Mouse (Mus musculus): ENCODE data around the gene Prkcb.
A peak's percentile ranks its signal among the peaks of the same experiment; 100 is the strongest.

The Prkcb gene

DNA sequence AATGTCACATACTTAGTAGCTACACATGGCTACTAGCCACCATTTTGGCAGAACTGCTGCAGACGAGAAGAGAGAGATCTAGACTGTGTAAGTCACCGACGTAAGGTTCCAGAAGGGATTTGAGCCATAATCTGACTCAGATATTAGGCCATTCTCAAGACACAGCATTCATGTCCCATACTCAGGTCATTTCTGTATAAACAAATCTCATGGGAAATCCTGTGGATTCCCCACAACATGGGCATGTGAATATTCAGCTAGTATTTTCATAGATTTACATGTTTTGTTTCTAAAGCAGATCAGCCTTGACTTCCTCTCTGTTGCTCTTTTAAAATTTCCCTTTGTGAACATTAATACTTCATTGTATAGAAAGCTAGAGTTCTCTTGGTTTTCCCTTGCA, 39.4 kb downstream of the Prkcb start:
- DNase-seq, result no peak

DNA sequence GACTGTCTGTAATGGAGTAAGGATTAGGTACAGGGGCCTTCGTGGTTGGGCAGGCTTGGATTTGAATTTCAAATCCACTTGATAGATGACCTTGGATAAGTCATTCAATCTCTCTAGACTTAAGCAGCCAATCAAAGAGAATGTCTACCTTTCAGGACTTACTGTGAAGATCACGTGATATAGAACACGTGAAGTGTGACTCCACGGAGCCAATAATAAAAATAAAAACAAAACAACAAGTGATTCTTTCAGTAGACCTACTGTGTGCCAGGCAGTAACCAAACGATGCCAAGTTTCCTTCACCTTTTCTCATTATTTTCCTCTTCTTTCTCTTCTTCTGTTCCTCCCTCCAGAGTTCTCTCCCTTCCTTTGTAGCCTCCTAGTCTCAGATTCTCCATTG, 39.9 kb downstream of the Prkcb start:
- no peak for DNase-seq

DNA sequence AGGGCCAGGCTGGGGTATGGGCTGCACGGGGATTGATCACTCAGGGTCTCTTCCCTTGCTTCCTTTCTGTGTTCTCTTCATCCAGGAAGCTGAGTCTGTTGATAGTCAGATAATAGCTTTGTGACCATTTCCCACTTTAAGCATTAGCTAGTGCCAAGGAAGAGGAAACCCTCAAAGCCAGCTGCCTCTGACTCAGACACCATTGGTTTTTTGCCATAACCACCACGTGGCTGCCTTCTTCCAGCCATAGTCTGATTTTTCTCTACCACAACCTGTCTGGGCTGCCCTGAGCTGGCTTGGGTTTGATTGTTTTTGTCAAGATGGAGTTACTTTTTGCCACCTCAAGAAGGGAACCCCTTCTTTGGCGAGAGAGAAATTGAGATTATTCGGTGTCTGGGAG, 41.0 kb downstream of the Prkcb start:
- DNase-seq, result no peak

DNA sequence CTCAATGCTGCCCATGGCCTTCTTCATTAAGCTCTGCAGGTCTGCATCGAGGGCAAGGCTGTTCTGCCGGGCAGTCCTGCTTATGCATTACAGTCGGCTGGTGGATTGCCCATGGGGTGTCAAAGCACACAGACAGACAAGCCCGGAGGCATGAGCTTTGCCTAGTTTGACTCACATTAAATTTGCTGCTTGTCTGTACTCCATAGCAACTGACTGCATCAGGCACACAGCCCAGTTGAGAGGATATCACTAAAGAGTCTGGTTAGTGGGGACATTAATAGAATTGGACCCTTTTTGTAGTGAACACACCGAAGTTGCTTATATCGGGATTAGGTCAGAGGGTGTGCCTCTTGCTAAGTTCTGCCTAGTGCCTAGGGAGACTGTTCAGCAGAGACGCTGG, 45.1 kb downstream of the Prkcb start:
- DNase-seq, result no peak

DNA sequence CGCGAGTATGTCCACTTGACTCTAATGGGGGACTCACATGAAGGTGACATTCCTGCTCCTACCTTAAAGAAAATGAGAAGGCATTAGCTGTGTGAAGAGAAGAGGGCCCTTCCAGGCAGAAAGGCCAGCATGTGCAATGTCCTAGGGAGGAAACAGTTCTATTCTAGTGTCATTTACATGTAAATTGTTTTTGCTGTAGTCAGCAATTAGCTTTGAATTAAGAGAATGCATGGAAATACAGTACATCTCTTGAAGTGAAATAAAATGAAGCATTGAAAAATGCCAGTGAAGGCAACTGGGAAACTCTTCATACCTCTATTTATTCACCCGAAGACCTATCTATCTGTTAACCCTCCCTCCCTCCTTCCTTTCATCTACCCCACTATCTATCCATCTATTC, 48.8 kb downstream of the Prkcb start:
- no peak for DNase-seq

DNA sequence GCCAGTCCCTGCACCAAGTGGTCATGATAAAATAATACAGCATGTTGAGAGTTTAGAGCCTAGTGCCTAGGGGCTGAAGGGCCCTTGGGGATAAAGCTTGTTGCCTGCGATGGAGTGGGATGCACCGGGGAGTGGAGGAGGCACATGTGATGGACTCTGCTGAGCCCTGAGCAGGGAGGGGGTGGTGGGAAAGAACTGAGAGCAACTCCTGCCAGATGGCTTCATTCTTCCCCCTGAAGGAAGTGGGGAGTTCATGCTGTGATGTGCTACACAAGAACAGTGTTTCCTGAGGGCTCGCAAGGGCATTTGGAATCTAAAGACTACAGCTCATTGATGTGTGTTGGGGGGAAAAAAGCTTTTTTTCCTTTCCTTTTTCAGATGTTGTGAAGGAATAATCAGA, 49.5 kb downstream of the Prkcb start:
- no peak for DNase-seq

DNA sequence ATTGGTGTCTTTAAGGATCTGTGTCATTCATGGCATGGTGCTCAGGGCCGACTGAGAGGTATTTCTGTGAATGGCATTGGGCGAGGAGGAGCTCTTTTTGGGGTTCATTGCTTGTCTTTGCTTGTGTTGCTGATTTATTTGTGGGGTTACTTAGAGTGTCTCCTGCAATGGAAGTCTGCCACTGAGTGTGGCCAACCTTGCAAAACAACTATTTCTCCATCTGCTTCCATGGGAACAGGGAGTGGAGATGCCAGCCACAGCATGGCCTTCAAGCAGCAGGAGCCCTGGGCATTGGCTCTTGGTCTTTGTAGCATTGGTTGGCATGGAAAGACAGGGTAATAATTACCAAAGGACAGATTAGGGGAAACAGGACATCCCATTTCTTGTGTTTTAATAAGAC, 50.9 kb downstream of the Prkcb start:
- DNase-seq, result no peak

DNA sequence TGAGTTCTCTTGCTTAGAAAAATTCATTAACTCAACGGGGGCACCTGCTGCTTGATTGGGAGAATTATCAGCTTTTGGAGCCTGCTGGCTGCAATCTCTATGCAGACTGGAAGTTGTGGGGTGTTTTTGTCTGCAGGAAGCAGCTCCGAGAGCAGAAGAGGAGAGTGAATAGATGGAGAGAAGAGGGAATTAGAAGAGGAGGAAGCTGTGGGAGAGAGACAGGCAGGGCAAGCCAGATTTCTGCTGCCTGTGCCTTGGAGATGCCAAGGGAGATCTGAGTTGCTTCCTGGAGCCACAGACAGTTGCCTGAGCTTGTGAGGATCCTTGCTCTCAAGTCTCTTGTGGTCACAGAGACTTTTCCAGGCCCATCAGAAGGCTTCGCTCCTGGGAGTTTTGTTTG, 53.3 kb downstream of the Prkcb start:
- no peak for DNase-seq

DNA sequence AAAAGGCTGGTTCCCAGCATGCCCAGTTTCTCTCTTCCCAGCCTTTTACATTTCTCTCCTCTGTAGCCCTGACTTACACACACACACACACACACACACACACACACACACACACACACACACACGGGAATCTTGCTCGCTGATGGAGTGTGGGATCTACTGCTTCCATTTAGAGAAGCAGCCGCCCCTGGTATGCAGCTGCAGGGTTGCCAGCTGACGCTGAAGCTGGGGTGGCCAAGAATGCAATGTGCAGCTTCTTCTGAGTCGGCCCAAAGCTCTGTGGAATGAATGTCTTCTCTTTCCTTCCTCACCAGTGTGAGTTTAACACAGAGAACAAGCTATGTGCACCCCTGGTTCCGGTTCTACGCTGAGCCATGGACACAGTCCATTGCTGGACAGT, 56.1 kb downstream of the Prkcb start:
- DNase-seq, result no peak

DNA sequence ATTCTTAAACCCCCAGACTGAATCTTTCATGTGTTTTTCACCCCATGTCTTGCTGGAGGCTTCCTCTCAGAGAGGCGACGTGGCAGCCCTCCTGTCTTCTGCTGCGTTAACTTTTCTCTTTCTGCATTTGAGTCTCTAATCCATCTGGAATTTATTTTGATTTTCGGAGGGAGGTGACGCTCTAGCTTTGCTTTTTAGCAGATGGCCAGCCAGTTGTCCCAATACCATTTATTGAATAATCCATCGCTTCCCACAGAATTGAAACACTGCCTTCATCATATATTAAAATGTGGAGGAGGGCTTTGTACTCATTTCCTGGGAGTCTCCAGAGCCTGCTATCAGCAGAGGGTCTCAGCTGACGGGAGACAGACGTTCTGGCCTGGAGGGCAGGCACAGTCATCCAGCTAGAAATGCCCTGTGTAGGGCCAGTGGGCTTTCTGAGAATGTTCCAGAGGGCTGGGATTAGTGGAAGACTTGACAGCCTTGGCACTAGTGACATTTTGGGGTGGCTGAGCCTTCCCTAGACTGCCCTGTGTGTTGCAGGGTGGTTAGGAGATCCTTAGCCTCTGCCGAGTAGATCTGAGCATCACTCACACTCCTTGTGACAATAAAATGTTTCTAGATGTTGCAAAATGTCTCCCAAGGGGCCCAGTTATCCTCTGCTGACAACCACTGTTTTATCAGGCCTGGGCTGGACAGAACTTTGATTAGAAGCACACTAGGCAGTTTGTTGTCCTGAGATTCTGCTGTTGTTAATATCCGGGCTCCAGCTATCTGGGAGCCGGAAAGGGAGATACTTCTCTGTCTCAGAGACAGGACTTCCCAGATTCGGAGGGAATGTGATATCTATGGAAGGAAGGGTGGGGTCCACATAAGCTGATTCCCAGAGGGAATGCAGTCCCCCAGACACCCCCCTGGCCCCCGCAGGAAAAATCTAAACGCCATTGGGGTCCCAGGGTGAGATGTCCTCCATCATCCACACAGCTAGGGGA, 58.0 kb downstream of the Prkcb start:
- DNase-seq, result no peak

DNA sequence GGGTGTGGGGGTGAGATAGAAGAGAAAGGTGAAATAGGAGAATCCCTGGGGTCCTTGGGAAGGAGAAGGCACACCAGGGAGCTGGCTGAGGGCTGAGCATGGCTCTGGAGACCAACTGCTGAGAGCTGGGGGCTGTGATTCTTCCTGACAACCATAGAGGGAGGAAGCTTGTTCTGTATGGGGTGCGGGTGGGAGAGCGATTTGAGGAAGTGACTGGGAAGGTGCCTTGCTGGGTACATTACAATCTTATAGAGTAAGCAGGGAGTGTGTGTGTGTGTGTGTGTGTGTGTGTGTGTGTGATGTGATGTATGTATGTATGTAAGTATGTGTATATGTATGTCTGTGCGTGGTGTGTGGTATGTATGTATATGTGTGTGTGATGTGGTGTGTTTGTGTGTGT, 58.9 kb downstream of the Prkcb start:
- DNase-seq, result no peak

DNA sequence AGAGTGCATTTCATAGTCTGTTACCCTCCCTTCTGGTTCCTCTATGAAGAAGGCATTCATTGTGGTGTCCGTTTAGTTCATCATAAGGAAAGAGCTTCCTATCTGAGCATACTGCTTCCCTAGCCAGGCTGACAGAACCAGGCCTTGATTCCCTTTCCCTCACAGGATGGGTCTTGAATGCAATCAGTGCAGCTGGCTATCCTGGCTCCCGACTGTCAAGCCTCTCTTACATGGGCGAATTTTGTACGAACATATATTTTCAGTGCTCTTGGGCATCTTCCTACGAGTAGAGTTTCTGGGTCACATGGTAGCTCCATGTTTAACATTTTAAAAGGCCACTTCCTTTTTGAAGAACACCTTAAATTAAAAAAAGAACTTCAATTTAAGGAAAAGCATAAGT, 61.4 kb downstream of the Prkcb start:
- no peak for DNase-seq

DNA sequence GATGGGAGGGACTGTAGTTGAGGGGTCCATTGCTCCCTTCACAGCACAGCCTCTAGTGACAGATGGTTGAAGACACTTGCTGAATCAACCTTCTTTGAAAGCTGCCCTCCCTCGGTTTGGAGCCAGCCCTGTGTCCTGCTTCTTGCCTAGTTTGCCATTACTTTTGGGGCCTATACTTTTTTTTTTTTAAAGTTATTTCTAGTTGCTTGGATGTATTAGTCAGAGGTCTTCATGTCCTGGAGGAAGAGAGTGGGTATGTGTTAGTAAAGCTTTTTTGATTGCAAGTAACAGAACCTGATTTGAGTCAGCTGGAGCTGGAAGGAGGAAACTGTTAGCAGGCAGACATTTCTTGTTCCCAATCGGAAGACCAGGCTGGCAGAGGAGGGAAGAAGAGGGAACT, 62.2 kb downstream of the Prkcb start:
- no peak for DNase-seq

DNA sequence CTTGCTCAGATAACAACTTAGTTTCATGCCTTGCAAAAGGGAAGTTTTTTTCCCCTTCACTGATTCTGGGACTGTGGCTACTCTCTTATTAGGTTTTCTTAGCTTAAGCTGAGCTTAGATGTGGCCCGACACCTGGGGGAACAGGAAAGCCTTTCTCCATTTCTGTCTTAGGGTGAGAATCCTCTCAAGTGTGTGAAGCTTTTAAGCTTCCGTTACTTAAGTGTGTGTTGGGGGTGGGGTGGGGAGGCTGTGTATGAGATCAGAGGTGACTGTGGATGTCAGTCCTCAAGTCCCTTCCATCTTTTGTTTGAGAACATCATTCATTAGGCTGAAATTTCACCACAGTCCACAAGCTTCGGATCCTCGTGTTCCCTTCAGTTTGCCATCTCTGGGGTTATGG, 63.3 kb downstream of the Prkcb start:
- DNase-seq, result no peak

DNA sequence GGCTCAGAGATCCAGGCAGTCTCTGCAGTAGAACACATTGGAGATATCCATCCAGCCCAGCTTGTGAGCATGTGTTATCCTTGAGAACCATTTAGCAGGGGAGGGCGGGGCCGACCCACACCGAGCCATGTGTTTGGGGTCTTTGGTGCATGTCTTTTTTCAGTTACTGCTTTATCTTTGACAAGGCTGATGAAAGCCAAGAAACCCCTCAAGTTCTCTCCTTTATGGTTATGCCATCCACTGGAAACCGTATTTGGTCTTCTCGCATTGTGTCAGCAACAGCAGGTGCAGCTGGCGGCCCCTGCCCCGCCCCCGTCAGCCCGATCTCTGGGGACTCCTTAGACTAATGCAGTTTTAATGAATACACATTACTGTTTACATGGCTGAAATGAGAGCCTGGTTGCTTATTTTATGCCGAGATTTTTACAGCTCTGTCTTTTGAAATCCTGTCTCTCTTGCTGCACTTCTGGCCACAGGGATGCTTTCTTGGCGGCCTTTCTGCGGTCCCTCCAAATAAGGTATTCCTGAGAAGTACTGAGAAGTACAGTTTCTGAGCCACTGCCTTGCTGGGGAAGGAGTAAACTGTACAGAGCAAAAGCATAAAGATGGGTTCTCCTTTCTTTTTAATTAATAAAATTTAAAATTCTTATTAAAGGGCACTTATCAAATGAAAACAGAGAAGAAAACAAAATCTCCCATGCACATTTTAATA, 64.2 kb downstream of the Prkcb start:
- no peak for DNase-seq

DNA sequence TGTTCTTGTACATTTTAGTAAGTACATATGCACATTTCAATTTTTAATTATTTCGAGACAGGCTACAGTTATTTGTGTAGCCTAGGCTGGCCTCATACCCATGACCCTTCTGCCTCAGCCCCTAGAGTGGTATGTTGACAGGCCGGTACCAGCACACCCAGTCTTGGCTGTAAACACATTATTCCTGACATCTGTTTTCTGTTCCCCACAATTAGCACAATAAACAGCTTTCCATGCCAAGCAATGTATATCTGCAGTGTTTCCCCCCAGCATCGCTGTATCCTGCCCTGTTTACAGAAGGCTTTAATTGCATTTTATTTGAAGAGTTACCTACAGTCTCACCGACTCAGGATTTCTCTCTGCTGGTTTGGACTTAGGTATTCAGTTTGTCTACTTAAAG, 64.8 kb downstream of the Prkcb start:
- DNase-seq, result no peak

DNA sequence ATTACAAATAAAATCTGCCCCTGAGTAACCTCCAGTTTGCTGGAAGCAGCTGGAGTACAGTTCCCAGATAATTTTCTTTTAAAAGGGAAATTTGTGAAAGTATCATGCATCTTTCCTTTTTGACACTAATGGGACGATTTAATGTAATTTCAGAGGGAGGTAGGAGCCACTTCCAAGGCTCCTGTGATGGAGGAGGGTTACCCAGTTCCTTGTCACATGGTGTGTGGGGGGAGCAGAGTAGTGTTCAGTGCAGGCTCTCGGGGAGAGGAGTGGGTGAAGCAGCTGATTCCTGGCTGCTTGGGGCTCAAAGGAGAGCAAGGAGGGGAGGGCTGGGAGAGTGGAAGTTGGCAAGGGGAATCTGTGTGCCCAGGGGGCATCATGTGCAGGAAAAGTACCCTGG, 68.4 kb downstream of the Prkcb start:
- DNase-seq, result no peak

DNA sequence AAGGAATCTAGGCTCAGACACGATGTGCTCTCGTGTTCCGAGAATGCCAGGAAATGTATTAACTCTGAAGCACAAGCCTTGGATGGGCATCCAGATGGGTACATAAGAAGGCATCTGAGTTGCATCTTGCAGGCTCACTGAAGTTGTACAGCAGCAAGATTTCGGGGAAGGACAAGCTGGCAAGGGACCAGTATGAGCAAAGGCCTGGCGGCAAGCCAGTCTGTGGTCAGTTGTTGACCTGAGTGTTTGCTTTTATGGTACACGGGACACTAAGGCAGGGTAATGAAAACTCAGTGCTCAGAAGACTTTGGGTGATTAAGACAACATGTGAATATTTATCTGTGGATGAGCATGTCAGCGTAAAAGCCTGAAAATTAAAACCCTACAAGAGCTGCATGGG, 69.3 kb downstream of the Prkcb start:
- DNase-seq, result no peak

DNA sequence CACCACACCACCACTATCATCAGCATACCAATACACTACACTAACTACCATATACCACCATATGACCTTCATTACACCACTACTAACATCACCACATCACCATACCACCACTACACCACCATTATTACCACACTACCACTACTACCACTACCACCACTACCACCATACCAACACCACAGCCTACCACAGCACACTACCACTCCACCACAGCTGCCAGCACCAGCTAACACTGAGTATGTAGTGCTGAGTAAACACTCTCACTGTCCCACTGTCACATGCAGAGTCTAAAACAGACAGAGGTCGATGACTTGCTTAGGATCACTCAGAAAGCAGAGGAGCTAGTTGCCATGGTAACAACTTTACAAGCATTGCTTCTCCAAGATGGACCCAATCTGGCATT, 78.1 kb downstream of the Prkcb start:
- no peak for DNase-seq

DNA sequence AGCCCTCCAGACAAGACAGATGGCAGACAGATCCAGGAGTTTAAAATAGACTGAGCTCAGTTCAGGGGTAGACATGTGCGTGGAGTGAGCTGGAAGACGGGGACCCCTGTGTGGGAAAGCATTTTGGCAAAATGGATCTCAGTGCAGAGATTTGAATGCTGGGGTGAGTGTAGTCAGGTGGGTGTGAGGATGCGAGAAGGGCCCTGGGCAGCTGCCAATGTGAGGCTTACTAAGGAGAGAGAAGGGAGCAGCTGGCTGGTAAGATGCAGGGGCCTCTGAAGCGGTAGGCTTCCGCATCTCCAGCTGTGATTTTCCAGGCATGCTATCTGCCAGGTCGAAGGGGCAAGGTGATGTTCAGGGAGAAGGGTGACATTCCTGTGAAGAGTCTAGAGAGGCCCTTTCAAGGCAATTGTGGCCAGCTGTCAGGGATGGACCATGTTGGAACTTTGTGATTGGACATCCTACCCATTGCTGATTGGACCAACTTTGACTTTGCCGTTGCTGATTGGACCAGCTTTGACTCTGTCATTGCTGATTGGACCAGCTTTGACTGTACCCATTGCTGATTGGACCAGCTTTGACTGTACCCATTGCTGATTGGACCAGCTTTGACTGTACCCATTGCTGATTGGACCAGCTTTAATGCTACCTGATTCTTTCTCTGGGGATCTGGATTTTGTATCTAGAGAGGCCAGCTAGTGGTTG, 78.9 kb downstream of the Prkcb start:
- peak; percentile 48 for DNase-seq

DNA sequence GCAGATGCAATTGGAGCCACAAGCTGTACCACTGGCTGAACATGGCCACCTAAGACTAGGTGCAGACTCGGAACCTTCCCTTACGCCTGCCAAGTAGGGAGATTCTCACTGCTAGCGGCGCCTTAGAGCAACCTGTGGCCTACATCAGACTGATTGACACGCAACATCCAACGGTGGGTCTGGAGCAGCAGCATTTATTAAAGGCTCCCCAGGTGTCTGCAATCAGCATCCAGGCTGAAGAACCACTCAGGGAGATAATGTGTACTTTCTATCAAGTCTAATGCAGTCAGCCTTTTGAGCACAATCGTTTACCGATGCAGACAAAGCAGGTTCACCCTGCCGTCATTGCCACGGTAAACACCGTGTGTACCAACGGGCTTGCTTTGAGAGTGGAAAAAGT, 81.9 kb downstream of the Prkcb start:
- no peak for DNase-seq

DNA sequence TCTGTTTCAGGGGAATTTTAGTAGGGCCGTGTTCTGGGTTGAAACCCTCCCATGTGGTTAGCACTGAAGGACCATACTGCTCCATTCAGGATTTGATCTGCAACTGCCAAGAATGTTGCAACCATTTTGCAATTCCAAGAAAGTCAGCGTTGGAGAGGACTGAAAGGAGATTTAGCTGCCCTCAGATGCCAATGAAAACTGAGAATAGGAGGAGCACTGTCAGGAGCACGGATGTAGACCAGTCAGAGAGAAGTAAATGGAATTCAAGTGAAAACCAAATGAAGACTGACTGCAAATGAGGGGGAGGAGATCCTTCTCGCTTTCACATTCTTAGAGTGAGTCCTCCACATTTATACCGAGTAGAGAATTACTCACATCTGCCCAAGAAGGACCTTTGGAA, 83.4 kb downstream of the Prkcb start:
- no peak for DNase-seq

DNA sequence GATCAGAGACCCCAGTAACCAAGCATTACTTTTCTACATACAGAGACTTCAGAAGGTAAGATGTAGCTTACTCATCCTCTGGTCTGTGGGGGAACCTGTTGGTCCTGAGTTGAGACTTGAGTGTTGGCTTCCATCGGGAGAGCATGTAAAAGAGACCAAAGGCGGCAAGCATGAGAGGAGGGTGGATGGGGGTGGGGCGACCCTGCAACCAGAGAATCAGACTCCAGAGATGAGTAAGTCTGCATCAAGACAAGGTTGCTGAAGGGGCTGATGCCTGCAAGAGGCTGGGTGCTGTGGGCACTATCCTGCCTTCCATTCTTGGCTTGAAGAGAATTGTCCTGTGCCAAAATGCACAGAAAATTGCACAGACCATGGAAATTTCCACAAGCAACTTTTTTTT, 83.8 kb downstream of the Prkcb start:
- DNase-seq, result no peak

DNA sequence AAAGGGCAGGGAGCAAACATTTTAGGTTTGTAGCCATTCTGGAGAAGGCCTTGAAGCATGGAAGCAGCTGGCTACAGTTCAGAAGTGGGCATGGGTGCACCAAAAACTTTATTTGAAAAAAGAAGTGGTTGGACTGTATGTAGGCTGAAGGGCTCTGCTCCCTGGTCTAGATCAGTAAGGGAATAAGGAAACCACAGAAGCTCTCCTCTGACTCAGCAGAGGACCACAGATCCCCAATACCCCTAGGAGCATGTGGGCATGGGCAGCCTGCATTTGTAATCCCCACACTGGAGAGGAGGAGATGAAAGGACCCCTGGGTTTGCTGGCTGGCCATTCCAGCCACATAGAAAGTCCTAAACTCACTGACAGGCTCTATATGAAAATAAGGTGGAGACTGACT, 88.3 kb downstream of the Prkcb start:
- no peak for DNase-seq

All from right cerebral cortex, postnatal 25 days (tissue).